In the genomic region with DNA sequence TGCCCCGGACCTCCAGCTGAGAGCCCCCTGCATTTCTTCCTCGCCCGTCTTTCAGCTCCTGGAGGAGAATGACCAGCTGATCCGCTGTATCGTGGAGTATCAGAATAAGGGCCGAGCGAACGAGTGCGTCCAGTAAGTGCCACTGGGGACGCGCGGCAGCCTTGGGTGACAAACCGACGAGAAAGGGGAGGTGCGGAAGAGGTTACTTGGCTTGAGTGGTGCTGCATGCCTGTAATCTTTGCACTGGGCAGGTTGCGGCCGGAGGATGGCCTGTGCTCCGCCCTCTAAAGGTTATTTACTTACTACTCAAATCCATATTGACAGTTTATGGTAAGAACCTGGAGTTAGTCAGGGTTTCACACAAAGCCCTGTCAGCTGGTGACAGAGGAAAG, we compare ENCODE assay signal across 8 mouse cellular contexts. TPM values are rescaled to one million over a fixed set of nuclear protein-coding genes. Genes with fewer than 3 reads are reported as not detected.
A peak's percentile ranks its signal among the peaks of the same experiment; 100 is the strongest.
DNase-seq lines count a peak whose midpoint lies in the region; ATAC-seq and TF ChIP-seq lines count a peak whose summit lies in the region.

No protein-coding gene starts in this region.

- no peaks in the 10 kb centered on the region for H3K36me3 ChIP-seq in hindbrain, embryonic 11.5 days (ENCODE audit: control insufficient read depth, insufficient read depth, low read length)
- peaks cover 12% of the 10 kb centered on the region; the same call in 1 of the 2 replicates for H3K36me3 ChIP-seq in lung, embryonic 14.5 days (ENCODE audit: insufficient read depth)
- peaks cover 14% of the 10 kb centered on the region; the same call in 1 of the 2 replicates for H3K36me3 ChIP-seq in stomach, embryonic 15.5 days

- H3K27ac ChIP-seq in hindbrain, embryonic 11.5 days (ENCODE audit: low read depth, low read length): peak overlapping the region; percentile 90
- peak overlapping the region; percentile 95 for H3K27ac ChIP-seq in lung, embryonic 14.5 days (ENCODE audit: low read depth)
- peak overlapping the region; percentile 98 for H3K27ac ChIP-seq in stomach, embryonic 15.5 days

- no peak for TF ChIP-seq POLR2A in lung, adult 2 months (IDR thresholded peaks at IDR 0.05; ENCODE audit: borderline replicate concordance, extremely low read depth, low read depth, low read length)

- DNase-seq in lung, adult 2 months: no peak
- no peak for DNase-seq in lung, postnatal 4 days
- DNase-seq in brain, adult 2 months (ENCODE audit: low read depth, low spot score): peak; percentile 44
- no peak for DNase-seq in hindbrain, embryonic 11.5 days (ENCODE audit: low spot score)
- DNase-seq in lung, embryonic 14.5 days: no peak
- DNase-seq in adrenal gland, postnatal 4 days (ENCODE audit: low spot score in 2 of 2): no peak
- DNase-seq in ovary, postnatal 14 days (ENCODE audit: low spot score): no peak

- H3K9me3 ChIP-seq in hindbrain, embryonic 11.5 days (ENCODE audit: control insufficient read depth, low read length): no peaks in the 10 kb centered on the region
- H3K9me3 ChIP-seq in lung, embryonic 14.5 days (ENCODE audit: low read depth, low read length): no peaks in the 10 kb centered on the region
- H3K9me3 ChIP-seq in stomach, embryonic 15.5 days: no peaks in the 10 kb centered on the region

- WGBS in lung, adult 2 months: under 1% methylated on average over 18 of the region's 18 CpGs
- 1% methylated on average over 18 of the region's 18 CpGs for WGBS in hindbrain, embryonic 11.5 days
- WGBS in lung, embryonic 14.5 days: under 1% methylated on average over 18 of the region's 18 CpGs
- 0% methylated on average over 18 of the region's 18 CpGs for WGBS in stomach, embryonic 15.5 days

- peak; percentile 29; the same call in 1 of the 2 replicates for ATAC-seq in hindbrain, embryonic 11.5 days (ENCODE audit: low FRiP score)
- peak; percentile 22; the same call in 1 of the 2 replicates for ATAC-seq in lung, embryonic 14.5 days (ENCODE audit: insufficient read depth)
- ATAC-seq in stomach, embryonic 15.5 days (ENCODE audit: insufficient read depth, low FRiP score, low read depth): peak; percentile 34; the same call in 1 of the 2 replicates

- H3K4me3 ChIP-seq in lung, adult 2 months (replicated peaks; ENCODE audit: extremely low read depth, low read depth, low read length): peak overlapping the region; percentile 75
- H3K4me3 ChIP-seq in hindbrain, embryonic 11.5 days (ENCODE audit: low read depth, low read length): peak overlapping the region; percentile 88
- H3K4me3 ChIP-seq in lung, embryonic 14.5 days (ENCODE audit: low read depth, low read length): peak overlapping the region; percentile 93
- peak overlapping the region; percentile 95 for H3K4me3 ChIP-seq in stomach, embryonic 15.5 days (replicated peaks)

- H3K9ac ChIP-seq in hindbrain, embryonic 11.5 days (ENCODE audit: low read depth, low read length): peak overlapping the region; percentile 89
- H3K9ac ChIP-seq in lung, embryonic 14.5 days: peak overlapping the region; percentile 95
- peak overlapping the region; percentile 99 for H3K9ac ChIP-seq in stomach, embryonic 15.5 days

- H3K4me2 ChIP-seq in hindbrain, embryonic 11.5 days (replicated peaks; ENCODE audit: low read depth, low read length): peak overlapping the region; percentile 57
- H3K4me2 ChIP-seq in lung, embryonic 14.5 days: peak overlapping the region; percentile 95
- H3K4me2 ChIP-seq in stomach, embryonic 15.5 days: peak overlapping the region; percentile 79

- no peaks in the 10 kb centered on the region for H3K27me3 ChIP-seq in hindbrain, embryonic 11.5 days (ENCODE audit: control insufficient read depth, insufficient read depth, low read length)
- H3K27me3 ChIP-seq in lung, embryonic 14.5 days (ENCODE audit: insufficient read depth, low read length): no peaks in the 10 kb centered on the region
- no peaks in the 10 kb centered on the region for H3K27me3 ChIP-seq in stomach, embryonic 15.5 days (replicated peaks)

- peaks cover 2% of the 10 kb centered on the region; the same call in 1 of the 2 replicates for H3K4me1 ChIP-seq in lung, adult 2 months (ENCODE audit: control insufficient read depth, insufficient read depth, low read length)
- peaks cover 4% of the 10 kb centered on the region for H3K4me1 ChIP-seq in hindbrain, embryonic 11.5 days (replicated peaks; ENCODE audit: control insufficient read depth, insufficient read depth, low read length)
- peaks cover 9% of the 10 kb centered on the region; the same call in 1 of the 2 replicates for H3K4me1 ChIP-seq in lung, embryonic 14.5 days (ENCODE audit: insufficient read depth)
- peaks cover 19% of the 10 kb centered on the region for H3K4me1 ChIP-seq in stomach, embryonic 15.5 days

- no peak for TF ChIP-seq CTCF in lung, adult 2 months (IDR thresholded peaks at IDR 0.05; ENCODE audit: insufficient read depth, low read length)
- no peak for TF ChIP-seq CTCF in lung, embryonic 14.5 days (IDR thresholded peaks at IDR 0.05; ENCODE audit: low read depth)

RNA-seq across cellular contexts. Expression of gene Ss18l2, which starts 0.5 kb away (rescaled TPM):
- 18.4 and 22.2 TPM in 2 replicates for polyA plus RNA-seq in lung, adult 2 months (2012; rRNA removed)
- 122 and 131 TPM in 2 replicates for polyA plus RNA-seq in hindbrain, embryonic 11.5 days (2014; fragmentation: Nextera tagmentation; extraction: Ambion mirVana)
- 105 and 109 TPM in 2 replicates for polyA plus RNA-seq in lung, embryonic 14.5 days (2014; fragmentation: Nextera tagmentation; extraction: Ambion mirVana)
- polyA plus RNA-seq in stomach, embryonic 15.5 days (2015; fragmentation: Nextera tagmentation; extraction: Ambion mirVana): 123 and 127 TPM in 2 replicates
- total RNA-seq in adrenal gland, postnatal 4 days (2021): 10 to 100 TPM; 52.6 to 52.8 TPM

RNA-seq across cellular contexts. Expression of gene Sec22c, which starts 5.3 kb away (rescaled TPM):
- 8.9 and 9.9 TPM in 2 replicates for polyA plus RNA-seq in lung, adult 2 months (2012; rRNA removed)
- 15.7 and 22.9 TPM in 2 replicates for polyA plus RNA-seq in hindbrain, embryonic 11.5 days (2014; fragmentation: Nextera tagmentation; extraction: Ambion mirVana)
- polyA plus RNA-seq in lung, embryonic 14.5 days (2014; fragmentation: Nextera tagmentation; extraction: Ambion mirVana): 8.1 and 9.6 TPM in 2 replicates
- 10.2 and 12.2 TPM in 2 replicates for polyA plus RNA-seq in stomach, embryonic 15.5 days (2015; fragmentation: Nextera tagmentation; extraction: Ambion mirVana)
- total RNA-seq in adrenal gland, postnatal 4 days (2021): 1 to 10 TPM; 6.0 to 8.8 TPM

RNA-seq across cellular contexts. Expression of gene Nktr, which starts 8.4 kb away (rescaled TPM):
- polyA plus RNA-seq in lung, adult 2 months (2012; rRNA removed): 36.6 and 48.6 TPM in 2 replicates
- polyA plus RNA-seq in hindbrain, embryonic 11.5 days (2014; fragmentation: Nextera tagmentation; extraction: Ambion mirVana): 61.8 and 105 TPM in 2 replicates
- polyA plus RNA-seq in lung, embryonic 14.5 days (2014; fragmentation: Nextera tagmentation; extraction: Ambion mirVana): 70.4 and 74.2 TPM in 2 replicates
- polyA plus RNA-seq in stomach, embryonic 15.5 days (2015; fragmentation: Nextera tagmentation; extraction: Ambion mirVana): 60.2 and 62.0 TPM in 2 replicates
- total RNA-seq in adrenal gland, postnatal 4 days (2021): 100 to 1,000 TPM; 102 to 124 TPM

RNA-seq across cellular contexts. Expression of gene Zfp651, which starts 48.5 kb away (rescaled TPM):
- 26.8 and 46.2 TPM in 2 replicates for polyA plus RNA-seq in lung, adult 2 months (2012; rRNA removed)
- 6.0 and 7.2 TPM in 2 replicates for polyA plus RNA-seq in hindbrain, embryonic 11.5 days (2014; fragmentation: Nextera tagmentation; extraction: Ambion mirVana)
- 13.6 and 13.8 TPM in 2 replicates for polyA plus RNA-seq in lung, embryonic 14.5 days (2014; fragmentation: Nextera tagmentation; extraction: Ambion mirVana)
- 18.9 and 20.8 TPM in 2 replicates for polyA plus RNA-seq in stomach, embryonic 15.5 days (2015; fragmentation: Nextera tagmentation; extraction: Ambion mirVana)
- 10 to 100 TPM; 66.6 to 72.6 TPM for total RNA-seq in adrenal gland, postnatal 4 days (2021)
